Mouse (Mus musculus): ENCODE measurements around the gene Egfr. TPM values are rescaled to one million over a fixed set of nuclear protein-coding genes. Genes with fewer than 3 reads are reported as not detected.

Gene Egfr
- polyA plus RNA-seq, 1 experiment from 2014 or later = 3.8 TPM

GRCm38 (mm10) chr11:16888086-16888485 lies 136.1 kb downstream of the Egfr start:
- ATAC-seq (ENCODE audit: low FRiP score) = no peak
- H3K9ac ChIP-seq (ENCODE audit: low read depth, low read length) = no peak overlapping the region
- no peak overlapping the region for H3K4me3 ChIP-seq (ENCODE audit: low read depth, low read length)

GRCm38 (mm10) chr11:16895441-16896356 lies 143.7 kb downstream of the Egfr start:
- H3K4me2 ChIP-seq (replicated peaks; ENCODE audit: low read depth, low read length) = no peak overlapping the region
- H3K9me3 ChIP-seq (ENCODE audit: control insufficient read depth, low read length) = no peaks in the 10 kb centered on the region
- H3K36me3 ChIP-seq (ENCODE audit: control insufficient read depth, insufficient read depth, low read length) = no peaks in the 10 kb centered on the region
- no peak overlapping the region for H3K4me3 ChIP-seq (ENCODE audit: low read depth, low read length)
- no peaks in the 10 kb centered on the region for H3K27me3 ChIP-seq (ENCODE audit: control insufficient read depth, insufficient read depth, low read length)
- WGBS = 66% methylated on average over 13 of the region's 13 CpGs
- DNase-seq (ENCODE audit: low spot score) (peak; percentile 10), ATAC-seq (ENCODE audit: low FRiP score) (no peak)
- H3K9ac ChIP-seq (ENCODE audit: low read depth, low read length) = no peak overlapping the region
- H3K4me1 ChIP-seq (replicated peaks; ENCODE audit: control insufficient read depth, insufficient read depth, low read length) = no peaks in the 10 kb centered on the region
- no peak overlapping the region for H3K27ac ChIP-seq (ENCODE audit: low read depth, low read length)

More at GRCm38 (mm10) chr11:16888086-16888485, 136.1 kb downstream of the Egfr start:
- Histone ChIP-seq H3K27me3 (ENCODE audit: control insufficient read depth, insufficient read depth, low read length) (no peaks in the 10 kb centered on the region), H3K9me3 (ENCODE audit: control insufficient read depth, low read length) (no peaks in the 10 kb centered on the region), H3K4me2 (replicated peaks; ENCODE audit: low read depth, low read length) (no peak overlapping the region), H3K4me1 (replicated peaks; ENCODE audit: control insufficient read depth, insufficient read depth, low read length) (no peaks in the 10 kb centered on the region), H3K36me3 (ENCODE audit: control insufficient read depth, insufficient read depth, low read length) (no peaks in the 10 kb centered on the region), H3K27ac (ENCODE audit: low read depth, low read length) (no peak overlapping the region)
- no peak for DNase-seq (ENCODE audit: low spot score)

GRCm38 (mm10) chr11:16897681-16898080 lies 145.7 kb downstream of the Egfr start:
- no peaks in the 10 kb centered on the region for H3K4me1 ChIP-seq (replicated peaks; ENCODE audit: control insufficient read depth, insufficient read depth, low read length)
- no peaks in the 10 kb centered on the region for H3K9me3 ChIP-seq (ENCODE audit: control insufficient read depth, low read length)
- ATAC-seq (ENCODE audit: low FRiP score) (no peak), DNase-seq (ENCODE audit: low spot score) (no peak)
- H3K4me3 ChIP-seq (ENCODE audit: low read depth, low read length) = no peak overlapping the region
- no peaks in the 10 kb centered on the region for H3K27me3 ChIP-seq (ENCODE audit: control insufficient read depth, insufficient read depth, low read length)
- 91% methylated on average over 2 of the region's 2 CpGs for WGBS
- H3K4me2 ChIP-seq (replicated peaks; ENCODE audit: low read depth, low read length) = no peak overlapping the region
- no peak overlapping the region for H3K9ac ChIP-seq (ENCODE audit: low read depth, low read length)
- H3K27ac ChIP-seq (ENCODE audit: low read depth, low read length) = no peak overlapping the region
- no peaks in the 10 kb centered on the region for H3K36me3 ChIP-seq (ENCODE audit: control insufficient read depth, insufficient read depth, low read length)

- H3K4me2 ChIP-seq (replicated peaks; ENCODE audit: low read depth, low read length) = no peak overlapping the region
- no peaks in the 10 kb centered on the region for H3K4me1 ChIP-seq (replicated peaks; ENCODE audit: control insufficient read depth, insufficient read depth, low read length)
- no peak for DNase-seq (ENCODE audit: low spot score)
These were observed 148.2 kb downstream of the Egfr start for GRCm38 (mm10) chr11:16900182-16900581.

GRCm38 (mm10) chr11:16900653-16901416 lies 148.8 kb downstream of the Egfr start:
- Histone ChIP-seq H3K9ac (ENCODE audit: low read depth, low read length) (no peak overlapping the region), H3K36me3 (ENCODE audit: control insufficient read depth, insufficient read depth, low read length) (no peaks in the 10 kb centered on the region), H3K9me3 (ENCODE audit: control insufficient read depth, low read length) (no peaks in the 10 kb centered on the region), H3K4me2 (replicated peaks; ENCODE audit: low read depth, low read length) (no peak overlapping the region), H3K4me1 (replicated peaks; ENCODE audit: control insufficient read depth, insufficient read depth, low read length) (no peaks in the 10 kb centered on the region), H3K27ac (ENCODE audit: low read depth, low read length) (no peak overlapping the region), H3K4me3 (ENCODE audit: low read depth, low read length) (no peak overlapping the region), H3K27me3 (ENCODE audit: control insufficient read depth, insufficient read depth, low read length) (no peaks in the 10 kb centered on the region)
- no peak for DNase-seq (ENCODE audit: low spot score)
- 91% methylated on average over 8 of the region's 8 CpGs for WGBS
- ATAC-seq (ENCODE audit: low FRiP score) = no peak

More at GRCm38 (mm10) chr11:16900182-16900581, 148.2 kb downstream of the Egfr start:
- Histone ChIP-seq H3K27ac (ENCODE audit: low read depth, low read length) (no peak overlapping the region), H3K27me3 (ENCODE audit: control insufficient read depth, insufficient read depth, low read length) (no peaks in the 10 kb centered on the region), H3K4me3 (ENCODE audit: low read depth, low read length) (no peak overlapping the region), H3K36me3 (ENCODE audit: control insufficient read depth, insufficient read depth, low read length) (no peaks in the 10 kb centered on the region), H3K9ac (ENCODE audit: low read depth, low read length) (no peak overlapping the region), H3K9me3 (ENCODE audit: control insufficient read depth, low read length) (no peaks in the 10 kb centered on the region)
- 95% methylated on average over 1 of the region's 1 CpGs for WGBS
- ATAC-seq (ENCODE audit: low FRiP score) = no peak

GRCm38 (mm10) chr11:16904302-16905011 lies 152.5 kb downstream of the Egfr start:
- Histone ChIP-seq H3K9me3 (ENCODE audit: control insufficient read depth, low read length) (no peaks in the 10 kb centered on the region), H3K4me3 (ENCODE audit: low read depth, low read length) (no peak overlapping the region), H3K36me3 (ENCODE audit: control insufficient read depth, insufficient read depth, low read length) (no peaks in the 10 kb centered on the region), H3K27me3 (ENCODE audit: control insufficient read depth, insufficient read depth, low read length) (no peaks in the 10 kb centered on the region), H3K4me2 (replicated peaks; ENCODE audit: low read depth, low read length) (no peak overlapping the region), H3K9ac (ENCODE audit: low read depth, low read length) (no peak overlapping the region), H3K27ac (ENCODE audit: low read depth, low read length) (no peak overlapping the region), H3K4me1 (replicated peaks; ENCODE audit: control insufficient read depth, insufficient read depth, low read length) (no peaks in the 10 kb centered on the region)
- 69% methylated on average over 8 of the region's 8 CpGs for WGBS
- ATAC-seq (ENCODE audit: low FRiP score) (no peak), DNase-seq (ENCODE audit: low spot score) (no peak)

- Histone ChIP-seq H3K27me3 (ENCODE audit: control insufficient read depth, insufficient read depth, low read length) (no peaks in the 10 kb centered on the region), H3K4me3 (ENCODE audit: low read depth, low read length) (no peak overlapping the region), H3K4me2 (replicated peaks; ENCODE audit: low read depth, low read length) (no peak overlapping the region), H3K4me1 (replicated peaks; ENCODE audit: control insufficient read depth, insufficient read depth, low read length) (no peaks in the 10 kb centered on the region), H3K27ac (ENCODE audit: low read depth, low read length) (no peak overlapping the region), H3K9me3 (ENCODE audit: control insufficient read depth, low read length) (no peaks in the 10 kb centered on the region), H3K36me3 (ENCODE audit: control insufficient read depth, insufficient read depth, low read length) (no peaks in the 10 kb centered on the region), H3K9ac (ENCODE audit: low read depth, low read length) (no peak overlapping the region)
- ATAC-seq (ENCODE audit: low FRiP score) (no peak), DNase-seq (ENCODE audit: low spot score) (peak; percentile 2)
- WGBS = 64% methylated on average over 3 of the region's 3 CpGs
These were observed 153.0 kb downstream of the Egfr start for GRCm38 (mm10) chr11:16905012-16905332.

GRCm38 (mm10) chr11:16906530-16906929 lies 154.5 kb downstream of the Egfr start:
- Histone ChIP-seq H3K4me3 (ENCODE audit: low read depth, low read length) (no peak overlapping the region), H3K4me1 (replicated peaks; ENCODE audit: control insufficient read depth, insufficient read depth, low read length) (no peaks in the 10 kb centered on the region), H3K9me3 (ENCODE audit: control insufficient read depth, low read length) (no peaks in the 10 kb centered on the region), H3K27ac (ENCODE audit: low read depth, low read length) (no peak overlapping the region), H3K4me2 (replicated peaks; ENCODE audit: low read depth, low read length) (no peak overlapping the region), H3K36me3 (ENCODE audit: control insufficient read depth, insufficient read depth, low read length) (no peaks in the 10 kb centered on the region), H3K9ac (ENCODE audit: low read depth, low read length) (no peak overlapping the region), H3K27me3 (ENCODE audit: control insufficient read depth, insufficient read depth, low read length) (no peaks in the 10 kb centered on the region)
- DNase-seq (ENCODE audit: low spot score) (no peak), ATAC-seq (ENCODE audit: low FRiP score) (no peak)
- 94% methylated on average over 2 of the region's 2 CpGs for WGBS

All from hindbrain, embryonic 11.5 days (tissue).